Mouse (Mus musculus) skeletal muscle tissue, adult 2 months (tissue): ENCODE results near the gene Haghl.

Source experiments
- DNase-seq: peaks from one replicate; pipeline ENCODE4 v3.0.0-alpha.2; 2012; ENCODE audit warnings: low read depth, low spot score

The Haghl gene

DNA sequence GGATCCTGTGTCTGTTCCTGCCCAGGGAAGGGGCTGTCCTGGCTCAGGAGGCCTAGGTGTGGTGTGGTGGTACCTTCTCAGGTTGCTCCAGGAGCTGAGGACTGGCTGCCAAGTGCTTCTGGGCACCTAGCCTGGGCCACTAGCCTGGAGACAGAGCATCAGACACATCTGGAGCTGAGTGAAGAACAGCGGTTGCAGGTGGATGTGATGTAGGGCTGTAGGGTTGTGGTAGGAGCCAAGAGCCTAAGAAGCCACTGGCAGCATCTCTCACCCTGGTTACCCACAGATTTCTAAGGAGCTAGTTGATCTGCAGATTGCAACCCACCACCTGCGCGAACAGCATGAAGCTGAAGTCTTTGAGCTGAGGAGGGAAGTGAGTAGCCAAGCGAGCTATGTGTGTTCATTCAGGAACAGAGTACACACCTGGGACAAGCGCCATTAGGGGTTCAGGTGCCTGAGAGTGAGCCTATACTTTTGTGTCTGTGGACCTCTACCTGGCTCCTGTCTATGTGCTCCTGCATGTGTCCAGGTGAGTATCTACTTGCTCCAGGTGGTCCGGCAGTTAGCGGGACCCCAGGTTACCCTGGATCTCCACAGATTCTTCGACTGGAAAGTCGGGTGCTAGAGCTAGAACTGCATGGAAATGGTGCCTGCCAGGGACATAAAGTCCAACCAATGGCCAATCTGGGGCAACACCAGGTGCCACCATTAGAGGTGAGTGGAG lies 1.5 kb upstream of the Haghl start:
- no peak for DNase-seq

DNA sequence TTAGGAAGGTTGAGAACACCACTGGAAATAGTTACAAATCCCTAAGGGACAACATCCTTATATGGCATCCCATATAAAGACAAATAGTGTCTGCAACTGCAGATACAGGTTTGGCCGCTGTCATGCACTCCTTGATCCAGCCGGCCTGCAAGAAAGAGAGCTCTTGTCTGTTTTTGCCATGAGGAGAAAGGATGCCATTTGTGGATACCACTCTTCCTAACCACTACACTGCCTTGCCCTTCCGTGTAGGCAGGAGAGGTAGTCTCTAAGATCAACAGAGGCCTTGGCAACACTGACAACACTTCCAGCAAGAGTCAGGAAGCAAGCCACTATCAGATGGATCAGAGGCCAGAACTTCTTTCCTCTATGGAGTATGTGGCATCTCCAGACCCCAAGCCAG lies 807 bp upstream of the Haghl start, which contains the start of gene Ccdc78:
Gene Ccdc78, plus strand, starts transcription at position 301 of the 400 bp plus-strand sequence.
- DNase-seq, result no peak

DNA sequence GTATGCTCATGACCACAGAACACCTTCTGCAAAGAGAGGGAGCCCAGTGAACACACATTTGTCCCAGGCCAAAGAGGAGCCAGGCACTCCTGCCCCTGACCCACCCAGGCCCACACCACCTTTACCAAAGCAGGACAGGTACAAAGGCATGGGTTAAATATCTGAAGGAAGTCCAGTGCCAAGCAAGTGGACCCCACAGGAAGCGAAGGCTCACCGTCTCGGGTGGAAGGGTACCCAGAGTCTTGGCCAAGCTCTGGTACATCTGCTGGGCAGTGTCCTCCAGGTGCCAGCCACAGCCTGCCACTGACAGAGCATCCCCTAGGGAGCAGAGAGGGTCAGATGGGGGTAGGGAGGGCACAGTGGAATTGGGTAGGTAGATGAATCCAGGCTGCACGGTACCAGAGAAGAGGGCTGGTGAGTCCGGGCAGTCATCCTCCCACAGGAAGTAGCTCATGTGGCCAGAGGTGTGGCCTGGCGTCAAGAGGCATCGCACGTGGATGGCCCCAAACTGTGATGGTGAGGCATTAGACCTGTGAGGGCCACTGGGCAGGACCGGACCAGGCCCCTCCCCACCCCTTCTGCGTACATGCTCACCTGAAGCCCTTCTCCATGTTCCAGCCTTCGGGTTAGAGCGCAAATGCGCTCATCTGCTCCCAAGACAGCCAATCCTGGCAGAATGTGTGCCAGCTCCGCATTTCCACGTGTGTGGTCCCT lies 1.5 kb downstream of the Haghl start:
- DNase-seq, result no peak

DNA sequence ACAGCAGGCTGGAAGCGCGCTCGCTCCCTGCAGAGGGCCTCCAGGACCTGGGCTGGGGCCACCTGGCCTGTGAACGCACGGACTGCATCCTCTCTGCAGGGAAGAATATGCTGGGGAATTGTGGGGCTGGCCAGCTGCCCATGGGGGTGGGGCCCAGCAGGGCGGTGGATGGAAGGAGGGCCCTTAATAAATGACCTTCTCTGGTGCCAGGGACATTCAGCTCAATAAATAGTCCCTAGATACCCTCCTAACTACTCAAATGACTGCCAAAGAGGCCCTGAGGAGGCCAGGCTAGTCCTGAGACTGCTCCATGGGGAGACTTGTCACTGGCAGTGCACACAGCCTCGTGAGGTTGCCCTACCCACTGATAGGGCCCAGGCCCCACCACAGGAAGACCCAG lies 2.4 kb downstream of the Haghl start:
- DNase-seq, result no peak

DNA sequence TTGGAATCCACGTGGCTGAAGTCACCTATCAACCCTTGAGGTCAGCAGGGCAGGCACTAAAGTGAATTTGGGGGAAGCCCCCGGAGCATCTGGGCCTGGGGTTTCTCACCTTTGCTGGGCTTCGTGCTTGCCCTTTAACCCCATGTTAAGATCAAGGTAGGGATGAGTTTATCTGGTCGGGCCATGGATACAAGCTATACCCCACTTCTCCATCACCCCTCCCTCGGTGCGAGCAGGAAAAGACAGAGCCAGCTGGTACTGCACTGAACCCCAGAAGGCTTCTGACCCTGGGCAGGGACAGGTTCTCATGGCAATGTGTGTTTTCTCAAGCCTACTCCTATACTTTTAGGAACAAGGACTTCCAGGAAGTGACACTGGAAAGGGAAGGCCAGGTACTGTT lies 4.1 kb downstream of the Haghl start:
- DNase-seq, result no peak

DNA sequence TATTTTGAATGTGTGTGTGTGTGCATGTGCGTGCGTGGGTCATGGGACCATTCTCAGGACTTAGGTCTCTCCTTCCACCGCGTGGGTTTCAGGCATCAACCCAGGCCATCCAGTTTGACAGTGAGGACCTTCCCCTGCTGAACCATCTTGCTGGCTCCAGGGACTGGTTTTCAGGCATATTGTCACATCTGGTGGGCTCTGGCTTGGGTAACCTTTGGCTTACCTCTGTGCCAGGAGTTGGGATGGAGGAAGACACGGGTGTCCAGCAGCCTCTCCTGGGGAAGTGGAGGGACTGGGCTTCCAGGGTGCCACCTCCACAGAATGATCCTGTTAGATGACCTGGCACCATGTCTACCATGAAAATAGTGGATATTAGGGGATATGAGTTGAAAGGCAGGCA lies 7.5 kb downstream of the Haghl start:
- DNase-seq, result no peak

DNA sequence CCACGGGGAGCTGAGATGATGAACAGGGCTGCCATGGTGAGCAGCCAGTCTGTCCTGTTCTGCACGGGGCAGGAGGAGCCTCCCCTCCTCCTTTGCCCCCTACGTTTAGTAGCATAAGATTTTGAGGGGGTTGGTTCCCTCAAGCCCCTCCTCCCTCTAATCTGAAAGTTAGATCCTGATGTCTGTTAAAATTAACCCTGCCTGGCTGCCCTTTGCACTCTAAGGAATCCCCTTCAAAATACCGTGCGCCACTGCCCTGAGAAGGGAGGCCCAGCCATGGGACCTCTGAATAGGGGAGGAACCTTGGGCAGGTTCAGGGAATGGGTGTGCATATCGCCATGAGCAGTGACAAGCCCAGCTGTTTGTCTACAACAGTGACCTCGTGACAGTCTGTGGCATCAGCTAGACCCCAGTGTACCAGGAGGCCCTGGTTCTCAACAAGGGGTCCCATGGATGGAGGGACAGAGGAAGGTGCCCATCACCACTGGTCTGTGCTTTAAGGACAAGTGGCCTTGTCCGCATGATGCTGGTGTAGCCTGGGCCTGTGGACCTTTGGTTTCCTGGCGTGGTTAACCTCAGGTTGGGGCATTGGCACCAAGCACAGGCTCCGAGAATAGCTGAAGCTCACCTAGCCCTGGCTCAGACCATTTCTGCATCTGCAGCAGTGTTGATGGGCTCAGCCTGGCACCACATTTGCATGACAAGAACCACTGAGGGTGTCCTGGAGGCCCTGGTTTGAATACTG lies 10.0 kb downstream of the Haghl start:
- no peak for DNase-seq

DNA sequence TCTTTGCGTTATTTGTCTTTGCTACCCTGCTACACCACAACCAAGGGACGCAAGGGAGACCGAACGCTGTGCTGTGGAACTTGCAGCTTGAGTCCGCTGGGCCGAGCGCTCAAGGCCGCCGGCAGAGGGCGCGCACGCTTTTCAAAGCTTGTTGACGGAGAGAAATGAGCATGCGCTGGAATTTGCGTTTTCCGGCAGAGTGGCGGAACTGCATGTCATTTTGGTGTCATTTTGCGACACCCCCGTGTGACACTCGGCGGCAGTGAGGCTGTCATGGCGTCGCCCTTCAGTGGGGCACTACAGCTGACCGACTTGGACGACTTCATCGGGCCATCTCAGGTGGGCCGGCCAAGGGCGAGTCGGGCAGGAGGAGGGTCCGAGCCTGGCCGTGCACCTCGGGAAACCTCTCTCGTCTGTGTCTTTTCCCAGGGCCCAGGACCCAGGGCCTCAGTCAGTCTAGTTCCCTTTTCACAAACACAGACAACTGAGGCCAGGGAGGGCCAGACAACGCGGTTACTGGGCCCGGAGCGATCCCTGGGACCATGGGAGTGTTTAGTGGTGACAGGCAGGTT lies 11.8 kb downstream of the Haghl start, which contains the start of gene Narfl:
Gene Narfl, plus strand, starts transcription at position 228 of the 572 bp plus-strand sequence.
- DNase-seq, result peak; percentile 97

DNA sequence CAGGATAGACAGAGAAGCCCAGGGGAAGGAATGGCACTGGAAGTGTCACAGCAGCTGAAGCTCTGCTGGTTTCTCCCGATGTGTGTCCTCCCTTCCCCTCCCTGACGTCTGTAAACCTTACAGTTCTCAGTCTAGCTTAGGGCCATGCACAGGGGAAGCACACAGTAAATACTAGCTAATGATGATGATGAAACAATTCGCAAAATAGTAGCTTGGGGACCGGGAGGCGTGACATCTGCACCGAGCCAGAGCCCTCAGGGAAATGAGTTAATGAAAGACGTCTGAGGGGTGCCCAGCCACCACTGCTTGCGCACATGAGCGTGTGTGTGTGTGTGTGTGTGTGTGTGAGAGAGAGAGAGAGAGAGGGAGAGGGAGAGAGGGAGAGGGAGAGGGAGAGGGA lies 16.1 kb downstream of the Haghl start:
- DNase-seq, result no peak

DNA sequence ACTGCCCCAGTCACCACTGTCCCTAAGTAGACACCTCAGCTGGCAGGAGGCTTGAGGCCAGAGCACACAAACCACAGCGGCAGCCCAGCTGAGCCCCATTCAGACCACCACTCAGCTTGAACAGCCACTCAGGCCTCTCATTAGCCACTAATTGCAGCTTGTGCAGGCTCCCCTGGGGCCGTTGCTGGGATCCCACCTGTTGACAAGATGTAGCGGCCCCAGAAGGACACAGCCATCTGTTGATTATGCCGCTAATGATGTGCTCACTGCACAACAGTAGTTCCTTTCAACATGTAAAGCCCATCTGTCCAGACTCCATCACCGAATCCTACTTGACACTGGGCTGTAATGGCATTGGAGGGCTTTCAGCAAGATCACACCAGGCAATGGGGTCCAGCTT lies 19.6 kb downstream of the Haghl start:
- DNase-seq, result no peak

DNA sequence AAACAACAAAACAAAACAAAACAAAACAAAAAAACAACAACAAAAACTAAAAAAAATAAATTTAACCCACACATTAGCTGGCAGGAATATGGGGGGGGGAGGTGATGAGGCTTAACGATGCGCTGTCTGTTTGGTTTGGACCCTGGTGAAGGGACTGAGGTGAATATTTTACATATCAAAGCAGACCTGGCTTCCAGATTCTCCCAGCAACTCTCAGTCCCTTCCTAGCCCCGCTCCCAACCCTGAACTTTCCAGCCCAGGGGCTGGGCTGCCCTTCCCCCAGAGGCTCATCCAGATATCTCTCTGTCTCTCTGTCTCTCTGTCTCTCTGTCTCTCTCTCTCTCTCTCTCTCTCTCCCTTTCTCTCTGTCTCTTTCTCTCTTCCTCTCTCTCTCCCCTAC lies 22.9 kb downstream of the Haghl start:
- no peak for DNase-seq

DNA sequence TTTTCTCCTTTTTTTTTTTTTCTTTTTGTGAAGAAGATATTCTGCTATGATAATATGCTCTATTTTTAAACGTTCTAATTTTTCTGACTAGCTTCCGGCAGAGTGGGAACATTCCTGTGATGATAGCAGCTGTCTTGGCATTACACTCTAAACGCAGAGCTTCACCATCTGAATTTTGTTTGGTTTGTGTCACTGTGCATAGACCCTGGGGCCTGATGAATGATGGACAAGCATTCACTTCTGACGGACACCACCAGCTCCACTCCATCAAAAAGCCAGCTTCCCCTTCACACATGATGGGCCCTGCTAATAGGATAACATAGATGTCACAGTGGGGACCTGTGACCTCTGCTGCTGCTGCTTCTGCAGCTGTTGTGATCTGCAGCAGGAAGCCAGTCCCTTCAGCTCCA lies 23.9 kb downstream of the Haghl start:
- no peak for DNase-seq

DNA sequence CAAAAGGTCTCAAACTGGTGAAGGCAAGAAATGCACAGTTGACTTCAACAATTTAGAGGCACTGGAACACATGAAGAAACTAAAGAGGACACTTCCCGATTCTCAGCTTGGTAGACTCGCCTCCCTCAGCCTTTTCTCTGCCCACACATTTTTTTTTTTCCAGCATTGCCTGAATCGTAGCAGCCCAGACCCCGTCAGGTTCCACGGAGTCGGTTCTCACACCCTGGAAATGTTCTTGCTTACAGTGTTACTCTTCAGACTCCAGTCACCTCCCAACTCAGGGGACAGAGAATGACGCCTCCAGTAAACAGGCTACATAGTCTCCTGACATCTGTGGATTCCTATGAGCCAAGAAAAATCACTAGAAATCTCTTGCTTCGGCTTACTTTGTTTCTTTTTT lies 25.3 kb downstream of the Haghl start:
- no peak for DNase-seq

DNA sequence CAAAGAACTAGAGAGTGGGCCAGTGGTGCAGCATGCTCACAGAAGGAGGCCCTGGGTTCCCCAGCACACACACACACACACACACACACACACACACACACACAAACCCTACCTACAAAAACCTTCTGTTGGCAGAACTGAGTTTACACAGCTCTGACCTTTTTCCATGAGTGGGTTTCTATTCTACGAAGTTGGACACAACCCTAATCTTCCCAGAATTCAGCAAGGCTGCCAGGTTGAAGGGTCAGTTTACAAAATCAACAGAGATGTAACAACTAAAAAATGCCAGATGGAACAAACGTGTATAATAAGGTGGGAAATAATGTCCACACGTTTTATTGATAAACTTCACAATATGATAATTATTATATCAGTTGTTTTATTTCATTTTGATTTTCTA lies 27.8 kb downstream of the Haghl start:
- no peak for DNase-seq

DNA sequence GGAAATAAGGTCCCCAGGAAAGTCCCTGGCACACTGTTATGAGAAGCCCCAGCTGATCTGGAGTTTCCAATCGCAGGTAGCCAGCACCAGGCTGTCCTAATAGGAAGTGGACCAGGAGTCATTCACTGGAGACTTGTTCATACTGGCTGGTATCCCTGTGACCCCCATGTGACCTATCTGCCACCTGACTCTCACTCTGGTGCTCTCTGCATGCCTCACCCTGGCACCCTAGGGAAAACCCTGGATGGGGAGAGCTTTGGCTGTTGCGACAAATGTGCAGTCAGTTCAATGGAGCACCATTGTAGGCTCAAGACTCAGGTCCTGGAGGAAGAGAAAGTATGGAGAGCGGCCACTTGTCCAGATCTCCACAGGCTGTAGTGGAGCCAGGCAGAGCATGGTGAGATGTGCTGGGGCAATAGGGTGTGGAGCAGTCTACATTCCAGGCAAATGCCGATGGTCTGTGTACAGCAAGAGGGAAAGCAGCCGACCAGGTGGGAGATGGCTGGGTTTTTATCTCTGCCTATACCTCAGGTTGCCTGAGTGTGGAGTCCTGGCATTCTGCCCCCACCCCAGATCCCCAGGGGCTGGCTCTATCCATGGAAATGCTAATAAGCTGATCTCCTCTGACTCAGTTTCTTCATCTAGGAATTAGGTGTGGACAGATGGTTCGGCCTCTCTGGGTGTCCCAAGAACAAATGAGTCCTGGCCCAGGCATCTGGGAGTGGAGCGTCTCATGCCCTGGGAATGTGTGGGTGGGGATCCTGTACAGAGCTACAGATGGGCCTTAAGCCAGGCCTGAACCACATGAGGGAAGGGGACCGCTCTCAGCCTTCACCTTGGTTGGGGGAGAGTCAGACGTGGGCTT lies 28.9 kb downstream of the Haghl start:
- no peak for DNase-seq

DNA sequence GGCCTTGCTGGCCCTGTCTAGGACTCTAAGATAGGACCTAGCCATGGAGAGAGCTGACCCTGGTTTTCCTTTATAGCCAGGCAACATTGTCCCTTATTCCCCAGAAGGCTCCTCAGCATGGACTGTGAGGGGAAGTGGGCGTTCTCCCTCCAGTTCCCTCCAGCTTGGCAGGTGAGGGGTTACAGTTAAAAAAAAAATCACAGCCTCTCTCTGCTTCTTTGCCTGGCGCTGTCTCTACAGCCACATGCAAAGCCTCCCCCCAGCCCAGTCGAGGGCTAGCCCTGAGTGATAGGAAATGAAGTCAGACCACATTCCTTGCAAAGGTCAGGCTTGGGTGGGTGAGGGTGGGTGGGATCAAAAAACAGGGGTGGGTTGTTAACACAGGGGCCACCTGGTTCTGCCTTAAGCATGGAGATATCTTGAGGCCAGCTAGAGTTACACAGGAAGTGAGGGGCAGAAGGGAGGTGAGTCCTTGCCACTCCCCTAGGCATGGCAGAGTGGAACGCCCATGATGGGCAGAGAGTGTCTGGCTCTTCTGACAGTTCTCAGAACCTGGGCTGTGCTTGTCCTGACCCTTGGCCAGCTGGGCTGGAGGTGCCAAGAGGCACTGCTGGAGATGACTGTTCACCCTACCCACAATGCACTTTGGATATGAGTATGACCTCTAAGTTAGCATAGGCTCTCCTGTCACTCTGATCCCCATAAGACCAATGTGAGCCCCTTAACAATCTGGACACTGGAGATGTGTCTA lies 29.7 kb downstream of the Haghl start:
- DNase-seq, result no peak

DNA sequence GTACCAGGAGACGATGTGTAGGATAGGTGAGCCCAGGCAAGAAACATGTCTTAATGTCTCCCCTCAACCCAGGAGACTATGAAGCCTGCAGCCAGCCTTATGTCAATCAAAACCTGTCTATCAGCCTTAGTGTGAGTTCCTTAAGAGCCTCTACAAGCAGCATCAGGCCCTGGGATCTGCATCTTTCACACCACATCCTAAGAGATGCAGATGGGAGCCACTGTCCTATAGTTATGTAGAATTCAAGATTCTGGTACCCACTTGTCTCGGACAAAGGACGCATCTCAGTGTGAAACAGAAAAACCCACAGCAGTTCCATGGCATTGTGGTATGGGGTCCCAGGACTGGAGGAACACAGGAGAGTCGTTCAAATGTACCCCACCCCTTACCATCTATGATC lies 30.4 kb downstream of the Haghl start:
- no peak for DNase-seq

DNA sequence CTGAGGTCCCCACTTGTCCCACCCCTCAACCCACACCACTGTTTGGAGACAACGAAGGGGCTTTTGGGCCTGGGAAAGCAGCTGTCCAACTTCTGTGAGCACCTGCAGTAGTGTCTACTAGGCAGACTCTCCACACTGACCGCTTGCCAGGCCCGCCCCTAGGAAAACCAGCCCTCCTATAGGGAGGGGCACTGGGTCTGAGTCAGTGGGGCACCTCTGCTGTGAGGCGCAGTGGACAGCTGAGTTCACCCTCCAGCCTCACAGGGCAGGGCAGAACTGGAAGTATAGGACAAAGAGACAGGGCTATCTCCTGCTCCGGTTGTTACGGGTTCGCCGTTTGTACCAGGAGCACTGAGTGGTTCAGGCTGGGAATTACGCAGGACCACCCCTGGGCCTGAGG lies 31.2 kb downstream of the Haghl start, which contains the start of gene Msln:
Gene Msln, minus strand, starts transcription at position 138 of the 400 bp plus-strand sequence.
- no peak for DNase-seq

DNA sequence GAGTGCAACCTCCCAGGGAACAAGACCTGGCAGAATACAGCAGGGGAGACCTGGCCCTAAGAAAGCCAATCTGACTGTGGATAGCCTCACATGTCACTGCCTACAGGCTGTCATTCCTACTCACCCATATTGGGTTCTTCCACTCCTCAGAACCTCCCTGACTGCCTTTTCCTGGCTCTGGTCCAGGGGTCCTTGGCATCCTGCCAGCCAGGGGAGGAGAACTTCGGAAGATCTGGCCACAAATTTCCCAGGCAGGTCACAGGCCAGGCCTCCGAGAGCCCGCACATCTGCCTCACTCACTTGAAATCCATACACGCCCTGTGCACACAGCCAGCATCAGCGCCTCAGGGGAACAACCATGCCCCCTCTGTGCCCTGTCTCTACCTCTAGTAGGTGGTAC lies 34.0 kb downstream of the Haghl start:
- no peak for DNase-seq

DNA sequence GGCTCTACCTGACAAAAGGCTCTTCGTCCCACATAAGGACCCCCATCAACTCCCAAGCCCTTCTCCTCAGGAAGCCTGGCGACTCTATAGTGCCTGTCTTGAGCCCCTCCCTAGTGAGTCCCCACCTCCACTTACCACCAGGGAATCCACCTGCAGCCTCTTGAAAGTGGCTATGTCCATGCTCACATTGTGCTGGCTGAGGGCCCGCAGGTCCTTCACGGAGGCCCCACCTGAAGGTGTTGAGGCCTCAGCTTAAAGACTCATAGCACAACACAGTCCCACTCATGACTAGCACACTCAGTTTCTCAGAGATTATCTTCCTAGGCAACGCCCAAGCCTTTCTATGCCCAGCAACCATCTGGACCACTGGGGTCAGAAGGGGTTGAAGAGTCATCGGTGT lies 36.2 kb downstream of the Haghl start:
- no peak for DNase-seq
